Mouse (Mus musculus): ENCODE results near the gene Zfp628. TPM values are rescaled to one million over a fixed set of nuclear protein-coding genes. Genes with fewer than 3 reads are reported as not detected.

The Zfp628 gene
- polyA plus RNA-seq, 1 experiment, result 12.6 TPM

- H3K4me3 ChIP-seq (ENCODE audit: insufficient read depth, low read depth, low read length), result no peak overlapping the region
- no peaks in the 10 kb centered on the region; the same call in 1 of the 2 replicates for H3K36me3 ChIP-seq (ENCODE audit: control insufficient read depth, insufficient read depth, low read length)
- WGBS, result 59% methylated on average over 8 of the region's 8 CpGs
- no peak for TF ChIP-seq POLR2A (IDR thresholded peaks at IDR 0.05; ENCODE audit: low read depth, low read length)
- TF ChIP-seq CTCF (conservative IDR thresholded peaks at IDR 0.05; ENCODE audit: insufficient read depth, insufficient read length, low read depth, low read length), result peak; percentile 51
- H3K27me3 ChIP-seq (replicated peaks; ENCODE audit: control insufficient read depth, insufficient read depth, low read length), result no peaks in the 10 kb centered on the region
- H3K27ac ChIP-seq (ENCODE audit: insufficient read depth, low read depth, low read length), result no peak overlapping the region
- 0 out of 2 replicates have a peak, but pooled peaks cover 5% of the 10 kb centered on the region for H3K4me1 ChIP-seq (ENCODE audit: control insufficient read depth, insufficient read depth, low read length)
- DNase-seq, result no peak
These were observed 13.8 kb upstream of the Zfp628 start for GRCm38 (mm10) chr7:4901171-4901570.

- Histone ChIP-seq H3K27ac (ENCODE audit: insufficient read depth, low read depth, low read length) (no peak overlapping the region), H3K27me3 (replicated peaks; ENCODE audit: control insufficient read depth, insufficient read depth, low read length) (no peaks in the 10 kb centered on the region), H3K36me3 (ENCODE audit: control insufficient read depth, insufficient read depth, low read length) (no peaks in the 10 kb centered on the region), H3K4me1 (ENCODE audit: control insufficient read depth, insufficient read depth, low read length) (0 out of 2 replicates have a peak, but pooled peaks cover 5% of the 10 kb centered on the region), H3K4me3 (ENCODE audit: insufficient read depth, low read depth, low read length) (no peak overlapping the region)
- TF ChIP-seq POLR2A (IDR thresholded peaks at IDR 0.05; ENCODE audit: low read depth, low read length) (no peak), CTCF (conservative IDR thresholded peaks at IDR 0.05; ENCODE audit: insufficient read depth, insufficient read length, low read depth, low read length) (no peak)
- DNase-seq, result no peak
- WGBS, result 78% methylated on average over 9 of the region's 9 CpGs
These were observed 12.6 kb upstream of the Zfp628 start for GRCm38 (mm10) chr7:4902404-4902803.

- H3K27me3 ChIP-seq (replicated peaks; ENCODE audit: control insufficient read depth, insufficient read depth, low read length), result no peaks in the 10 kb centered on the region
- 61% methylated on average over 10 of the region's 10 CpGs for WGBS
- no peak within 1 kb of the TSS for H3K4me3 ChIP-seq (ENCODE audit: insufficient read depth, low read depth, low read length)
- DNase-seq, result no peak
- no peak within 1 kb of the TSS for H3K27ac ChIP-seq (ENCODE audit: insufficient read depth, low read depth, low read length)
- no peak for TF ChIP-seq CTCF (conservative IDR thresholded peaks at IDR 0.05; ENCODE audit: insufficient read depth, insufficient read length, low read depth, low read length)
- H3K36me3 ChIP-seq (ENCODE audit: control insufficient read depth, insufficient read depth, low read length), result no peaks in the 10 kb centered on the region
- no peaks in the 10 kb centered on the region for H3K4me1 ChIP-seq (ENCODE audit: control insufficient read depth, insufficient read depth, low read length)
These were observed 8.5 kb upstream of the Zfp628 start, which contains the start of gene Gm36210 for GRCm38 (mm10) chr7:4906466-4906950. TSS of gene Gm36210 (minus strand) at chr7:4906516.

- Histone ChIP-seq H3K4me1 (ENCODE audit: control insufficient read depth, insufficient read depth, low read length) (peaks cover 13% of the 10 kb centered on the region), H3K27me3 (replicated peaks; ENCODE audit: control insufficient read depth, insufficient read depth, low read length) (no peaks in the 10 kb centered on the region), H3K4me3 (ENCODE audit: insufficient read depth, low read depth, low read length) (no peak overlapping the region), H3K36me3 (ENCODE audit: control insufficient read depth, insufficient read depth, low read length) (no peaks in the 10 kb centered on the region), H3K27ac (ENCODE audit: insufficient read depth, low read depth, low read length) (no peak overlapping the region)
- peak; percentile 65 for DNase-seq
- 22% methylated on average over 9 of the region's 9 CpGs for WGBS
- TF ChIP-seq POLR2A (IDR thresholded peaks at IDR 0.05; ENCODE audit: low read depth, low read length) (no peak), CTCF (conservative IDR thresholded peaks at IDR 0.05; ENCODE audit: insufficient read depth, insufficient read length, low read depth, low read length) (peak; percentile 53)
These were observed 3.5 kb upstream of the Zfp628 start for GRCm38 (mm10) chr7:4911561-4911960.

GRCm38 (mm10) chr7:4912248-4912647 is 2.8 kb upstream of the Zfp628 start:
- no peak for DNase-seq
- WGBS, result 73% methylated on average over 5 of the region's 5 CpGs

GRCm38 (mm10) chr7:4915669-4916416 is 826 bp downstream of the Zfp628 start:
- peak overlapping the region; percentile 81 for H3K4me3 ChIP-seq (ENCODE audit: insufficient read depth, low read depth, low read length)
- DNase-seq, result peak; percentile 37
- H3K4me1 ChIP-seq (ENCODE audit: control insufficient read depth, insufficient read depth, low read length), result peaks cover 16% of the 10 kb centered on the region
- WGBS, result 5% methylated on average over 14 of the region's 14 CpGs
- TF ChIP-seq POLR2A (IDR thresholded peaks at IDR 0.05; ENCODE audit: low read depth, low read length) (no peak), CTCF (conservative IDR thresholded peaks at IDR 0.05; ENCODE audit: insufficient read depth, insufficient read length, low read depth, low read length) (no peak)
- H3K36me3 ChIP-seq (ENCODE audit: control insufficient read depth, insufficient read depth, low read length), result no peaks in the 10 kb centered on the region; the same call in 1 of the 2 replicates
- peak overlapping the region; percentile 75 for H3K27ac ChIP-seq (ENCODE audit: insufficient read depth, low read depth, low read length)
- H3K27me3 ChIP-seq (replicated peaks; ENCODE audit: control insufficient read depth, insufficient read depth, low read length), result no peaks in the 10 kb centered on the region

More at GRCm38 (mm10) chr7:4912248-4912647, 2.8 kb upstream of the Zfp628 start:
- no peak overlapping the region for H3K27ac ChIP-seq (ENCODE audit: insufficient read depth, low read depth, low read length)
- H3K27me3 ChIP-seq (replicated peaks; ENCODE audit: control insufficient read depth, insufficient read depth, low read length), result no peaks in the 10 kb centered on the region
- H3K36me3 ChIP-seq (ENCODE audit: control insufficient read depth, insufficient read depth, low read length), result no peaks in the 10 kb centered on the region
- no peak for TF ChIP-seq CTCF (conservative IDR thresholded peaks at IDR 0.05; ENCODE audit: insufficient read depth, insufficient read length, low read depth, low read length)
- TF ChIP-seq POLR2A (IDR thresholded peaks at IDR 0.05; ENCODE audit: low read depth, low read length), result no peak
- no peak overlapping the region for H3K4me3 ChIP-seq (ENCODE audit: insufficient read depth, low read depth, low read length)
- peaks cover 16% of the 10 kb centered on the region for H3K4me1 ChIP-seq (ENCODE audit: control insufficient read depth, insufficient read depth, low read length)

GRCm38 (mm10) chr7:4917494-4917893 is 2.5 kb downstream of the Zfp628 start:
- 90% methylated on average over 2 of the region's 2 CpGs for WGBS
- Histone ChIP-seq H3K4me3 (ENCODE audit: insufficient read depth, low read depth, low read length) (no peak overlapping the region), H3K27ac (ENCODE audit: insufficient read depth, low read depth, low read length) (no peak overlapping the region), H3K36me3 (ENCODE audit: control insufficient read depth, insufficient read depth, low read length) (no peaks in the 10 kb centered on the region; the same call in 1 of the 2 replicates), H3K4me1 (ENCODE audit: control insufficient read depth, insufficient read depth, low read length) (peaks cover 16% of the 10 kb centered on the region), H3K27me3 (replicated peaks; ENCODE audit: control insufficient read depth, insufficient read depth, low read length) (no peaks in the 10 kb centered on the region)
- TF ChIP-seq POLR2A (IDR thresholded peaks at IDR 0.05; ENCODE audit: low read depth, low read length) (no peak), CTCF (conservative IDR thresholded peaks at IDR 0.05; ENCODE audit: insufficient read depth, insufficient read length, low read depth, low read length) (no peak)
- DNase-seq, result no peak
